Comparison of ENCODE assay signal across 8 mouse cellular contexts in genomic region chr6:45059091-45059490, GRCm38 (mm10). TPM values are rescaled to one million over a fixed set of nuclear protein-coding genes. Genes with fewer than 3 reads are reported as not detected.
DNase-seq lines count a peak whose midpoint lies in the region; ATAC-seq lines count a peak whose summit lies in the region.

Gene Cntnap2, plus strand, starts transcription at chr6:45059357.

- no peak within 1 kb of the TSS for H3K27ac ChIP-seq in embryonic facial prominence, embryonic 10.5 days (replicated peaks)
- peak within 1 kb of the TSS; percentile 94 for H3K27ac ChIP-seq in hindbrain, embryonic 15.5 days (replicated peaks)
- no peak within 1 kb of the TSS for H3K27ac ChIP-seq in limb, embryonic 10.5 days

- 12% methylated on average over 8 of the region's 8 CpGs for WGBS in embryonic facial prominence, embryonic 10.5 days
- WGBS in hindbrain, embryonic 15.5 days, result 6% methylated on average over 8 of the region's 8 CpGs
- 7% methylated on average over 8 of the region's 8 CpGs for WGBS in limb, embryonic 10.5 days

- peak within 1 kb of the TSS; percentile 56 for H3K4me2 ChIP-seq in hindbrain, embryonic 15.5 days

- no peaks in the 10 kb centered on the region for H3K36me3 ChIP-seq in embryonic facial prominence, embryonic 10.5 days (replicated peaks)
- no peaks in the 10 kb centered on the region for H3K36me3 ChIP-seq in hindbrain, embryonic 15.5 days
- no peaks in the 10 kb centered on the region for H3K36me3 ChIP-seq in limb, embryonic 10.5 days

- ATAC-seq in hindbrain, embryonic 15.5 days (ENCODE audit: low FRiP score, low read depth), result peak; percentile 62

- H3K4me3 ChIP-seq in embryonic facial prominence, embryonic 10.5 days, result peak within 1 kb of the TSS; percentile 50
- H3K4me3 ChIP-seq in hindbrain, embryonic 15.5 days, result peak within 1 kb of the TSS; percentile 53
- no peak within 1 kb of the TSS for H3K4me3 ChIP-seq in limb, embryonic 10.5 days

- peaks cover 7% of the 10 kb centered on the region for H3K4me1 ChIP-seq in embryonic facial prominence, embryonic 10.5 days
- H3K4me1 ChIP-seq in hindbrain, embryonic 15.5 days (replicated peaks), result peaks cover 8% of the 10 kb centered on the region; the same call in 1 of the 2 replicates
- peaks cover 3% of the 10 kb centered on the region; the same call in 1 of the 2 replicates for H3K4me1 ChIP-seq in limb, embryonic 10.5 days

- peak; percentile 13 for DNase-seq in kidney, adult 9 months
- no peak for DNase-seq in kidney, adult 18-20 months
- DNase-seq in adrenal gland, postnatal 25 days, result peak; percentile 59
- peak; percentile 86 for DNase-seq in embryonic facial prominence, embryonic 10.5 days (ENCODE audit: low spot score)
- DNase-seq in limb, embryonic 10.5 days (ENCODE audit: low spot score), result peak; percentile 87
- DNase-seq in ovary, postnatal 10 days (ENCODE audit: low spot score), result peak; percentile 29
- DNase-seq in natural killer cell, adult 2 months (ENCODE audit: low spot score in 2 of 2), result no peak

- no peaks in the 10 kb centered on the region for H3K9me3 ChIP-seq in embryonic facial prominence, embryonic 10.5 days
- H3K9me3 ChIP-seq in hindbrain, embryonic 15.5 days, result no peaks in the 10 kb centered on the region
- H3K9me3 ChIP-seq in limb, embryonic 10.5 days (replicated peaks), result no peaks in the 10 kb centered on the region

- H3K27me3 ChIP-seq in embryonic facial prominence, embryonic 10.5 days (replicated peaks; ENCODE audit: low read depth, poor library complexity, severe bottlenecking), result peaks cover 19% of the 10 kb centered on the region
- no peaks in the 10 kb centered on the region for H3K27me3 ChIP-seq in hindbrain, embryonic 15.5 days
- peaks cover 20% of the 10 kb centered on the region for H3K27me3 ChIP-seq in limb, embryonic 10.5 days (ENCODE audit: low read depth, poor library complexity, severe bottlenecking)

- peak within 1 kb of the TSS; percentile 62 for H3K9ac ChIP-seq in hindbrain, embryonic 15.5 days

RNA-seq across cellular contexts. Expression of gene Cntnap2, which starts in this region (rescaled TPM):
- total RNA-seq in adrenal gland, postnatal 25 days (2021), result 0.81 and 1.3 TPM in 2 replicates
- 7.8 and 8.3 TPM in 2 replicates for polyA plus RNA-seq in embryonic facial prominence, embryonic 10.5 days (2016; fragmentation: Nextera tagmentation; extraction: Ambion mirVana)
- polyA plus RNA-seq in hindbrain, embryonic 15.5 days (2015; fragmentation: Nextera tagmentation; extraction: Ambion mirVana), result 50.3 and 56.5 TPM in 2 replicates
- polyA plus RNA-seq in limb, embryonic 10.5 days (2016; fragmentation: Nextera tagmentation; extraction: Ambion mirVana), result 0.67 and 1.5 TPM in 2 replicates

Comparison
In these comparisons a context has a peak if more than half of its experiments do, and no peak if none do; other contexts are left out.
1. DNase-seq: peak in kidney, adult 9 months (single experiment), adrenal gland, postnatal 25 days (single experiment), embryonic facial prominence, embryonic 10.5 days (single experiment), limb, embryonic 10.5 days (single experiment) and ovary, postnatal 10 days (single experiment); none in kidney, adult 18-20 months (single experiment) and natural killer cell, adult 2 months (0 of 2).